Comparison of ENCODE assay signal across 15 mouse cellular contexts in genomic region chr6:54404916-54405315, GRCm38 (mm10).
"Had no signal": no experiment of that assay in that cellular context is flagged by ENCODE, and none has a peak within 500 bp of the region (broad histone marks: within the 10 kb centered on the region; RNA-seq: fewer than 3 reads in every experiment).

No protein-coding gene starts in this region.

- DNase-seq: retina, postnatal 1 day; right cerebral cortex, adult 18-20 months; right cerebral cortex, postnatal 14 days; right cerebral cortex, postnatal 25 days; right cerebral cortex, postnatal 4 days; spleen, adult 18-20 months; thymus, adult 18-20 months; thymus, adult 2 months; thymus, postnatal 14 days; thymus, postnatal 25 days; thymus, postnatal 36 days; thymus, postnatal 4 days had no signal

- H3K27me3 ChIP-seq: neural tube, embryonic 15.5 days; stomach, embryonic 15.5 days had no signal

- H3K27ac ChIP-seq: neural tube, embryonic 15.5 days; stomach, embryonic 15.5 days; stomach, postnatal 0 days had no signal

- H3K9ac ChIP-seq: neural tube, embryonic 15.5 days; stomach, embryonic 15.5 days had no signal

- H3K36me3 ChIP-seq: neural tube, embryonic 15.5 days; stomach, embryonic 15.5 days had no signal

- H3K4me1 ChIP-seq: neural tube, embryonic 15.5 days; stomach, embryonic 15.5 days had no signal

- H3K4me2 ChIP-seq: neural tube, embryonic 15.5 days; stomach, embryonic 15.5 days had no signal

- H3K4me3 ChIP-seq: neural tube, embryonic 15.5 days; stomach, embryonic 15.5 days had no signal

- H3K9me3 ChIP-seq: neural tube, embryonic 15.5 days; stomach, embryonic 15.5 days had no signal
